ENCODE assay signal across 13 mouse cellular contexts in the genomic region with DNA sequence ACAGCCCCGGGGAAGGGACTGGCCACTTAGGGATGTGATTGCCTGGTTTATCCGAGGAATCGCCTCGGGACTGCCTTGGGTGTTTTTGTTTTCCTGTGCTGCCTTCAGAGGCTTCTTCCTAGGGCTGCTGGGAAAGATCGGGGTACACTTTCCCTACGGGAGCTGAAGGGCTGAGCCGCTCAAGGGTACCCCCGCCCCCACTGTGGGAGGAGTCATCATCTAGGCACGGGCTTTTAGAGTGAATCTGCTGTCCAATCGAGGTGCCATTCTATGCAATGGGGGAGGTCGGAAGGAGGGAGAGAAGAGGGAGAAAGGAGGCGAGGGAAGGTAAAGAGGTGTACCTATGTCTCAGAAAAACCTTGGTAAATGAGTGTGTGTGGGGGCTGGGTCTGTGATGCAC. TPM values are rescaled to one million over a fixed set of nuclear protein-coding genes. Genes with fewer than 3 reads are reported as not detected.
A peak's percentile ranks its signal among the peaks of the same experiment; 100 is the strongest.
DNase-seq lines count a peak whose midpoint lies in the region; ATAC-seq lines count a peak whose summit lies in the region.
"Had no signal": no experiment of that assay in that cellular context is flagged by ENCODE, and none has a peak within 500 bp of the region (broad histone marks: within the 10 kb centered on the region; RNA-seq: fewer than 3 reads in every experiment).

No protein-coding gene starts in this region.

- no peaks in the 10 kb centered on the region for H3K9me3 ChIP-seq in forebrain, embryonic 15.5 days
- no peaks in the 10 kb centered on the region for H3K9me3 ChIP-seq in midbrain, embryonic 10.5 days (replicated peaks)

- WGBS in forebrain, embryonic 15.5 days: under 1% methylated on average over 12 of the region's 12 CpGs
- 1% methylated on average over 12 of the region's 12 CpGs for WGBS in midbrain, embryonic 10.5 days

- H3K36me3 ChIP-seq in forebrain, embryonic 15.5 days: no peaks in the 10 kb centered on the region
- no peaks in the 10 kb centered on the region for H3K36me3 ChIP-seq in midbrain, embryonic 10.5 days

- peaks cover 31% of the 10 kb centered on the region for H3K4me1 ChIP-seq in forebrain, embryonic 15.5 days
- H3K4me1 ChIP-seq in midbrain, embryonic 10.5 days: peaks cover 38% of the 10 kb centered on the region

- H3K9ac ChIP-seq in forebrain, embryonic 15.5 days (replicated peaks): peak overlapping the region; percentile 70

- peak overlapping the region; percentile 45 for H3K4me2 ChIP-seq in forebrain, embryonic 15.5 days (replicated peaks)
- H3K4me2 ChIP-seq: liver, embryonic 11.5 days had no signal

- H3K4me3 ChIP-seq in forebrain, embryonic 15.5 days: peak overlapping the region; percentile 59
- H3K4me3 ChIP-seq in midbrain, embryonic 10.5 days: peak overlapping the region; percentile 40
- H3K4me3 ChIP-seq: layer of hippocampus, adult 2 months had no signal

- DNase-seq in right cerebral cortex, postnatal 10 days (ENCODE audit: low spot score in 2 of 2): peak; percentile 64 to 65
- DNase-seq in right cerebral cortex, postnatal 36 days (ENCODE audit: low spot score in 2 of 2): no peak
- peak; percentile 37 for DNase-seq in midbrain, embryonic 10.5 days (ENCODE audit: low spot score)
- no peak for DNase-seq in layer of hippocampus, postnatal 14 days (ENCODE audit: low spot score in 2 of 2)
- no peak for DNase-seq in ovary, postnatal 36 days (ENCODE audit: low spot score)
- DNase-seq in spleen, adult 18-20 months: no peak
- DNase-seq in heart, adult 9 months (ENCODE audit: low spot score in 2 of 2): no peak
- DNase-seq: adrenal gland, postnatal 10 days; heart, postnatal 10 days; thymus, adult 2 months had no signal

- H3K27me3 ChIP-seq in forebrain, embryonic 15.5 days: peaks cover 49% of the 10 kb centered on the region
- peaks cover 100% of the 10 kb centered on the region for H3K27me3 ChIP-seq in midbrain, embryonic 10.5 days (ENCODE audit: low read depth, poor library complexity, severe bottlenecking)

- peak; percentile 62 for ATAC-seq in forebrain, embryonic 15.5 days (replicated peaks)

- H3K27ac ChIP-seq in forebrain, embryonic 15.5 days (replicated peaks): peak overlapping the region; percentile 67
- no peak overlapping the region for H3K27ac ChIP-seq in midbrain, embryonic 10.5 days (replicated peaks)
- H3K27ac ChIP-seq: layer of hippocampus, adult 2 months had no signal

RNA-seq across cellular contexts. Expression of a gene that starts 5.7 kb away (rescaled TPM):
- polyA plus RNA-seq in forebrain, embryonic 15.5 days (2015; fragmentation: Nextera tagmentation; extraction: Ambion mirVana): 7.1 and 7.4 TPM in 2 replicates
- polyA plus RNA-seq in midbrain, embryonic 10.5 days (2016; fragmentation: Nextera tagmentation; extraction: Ambion mirVana): 0.25 and 0.68 TPM in 2 replicates
- 10 to 100 TPM; 76.0 to 76.9 TPM for total RNA-seq in layer of hippocampus, postnatal 14 days (2021)
- total RNA-seq: adrenal gland, postnatal 10 days; heart, postnatal 10 days had no signal

RNA-seq across cellular contexts. Expression of a gene that starts 8.4 kb away (rescaled TPM):
- 13.4 and 14.7 TPM in 2 replicates for polyA plus RNA-seq in forebrain, embryonic 15.5 days (2015; fragmentation: Nextera tagmentation; extraction: Ambion mirVana)
- polyA plus RNA-seq in midbrain, embryonic 10.5 days (2016; fragmentation: Nextera tagmentation; extraction: Ambion mirVana): 14.1 and 14.8 TPM in 2 replicates
- total RNA-seq in layer of hippocampus, postnatal 14 days (2021): 10 to 100 TPM; 10.2 to 10.9 TPM

RNA-seq across cellular contexts. Expression of a gene that starts 48.9 kb away (rescaled TPM):
- polyA plus RNA-seq in forebrain, embryonic 15.5 days (2015; fragmentation: Nextera tagmentation; extraction: Ambion mirVana): 22.1 and 24.4 TPM in 2 replicates
- polyA plus RNA-seq in midbrain, embryonic 10.5 days (2016; fragmentation: Nextera tagmentation; extraction: Ambion mirVana): 3.6 and 3.7 TPM in 2 replicates
- 10 to 100 TPM; 97.4 to 97.9 TPM for total RNA-seq in layer of hippocampus, postnatal 14 days (2021)

Comparison
In these comparisons a context has a peak if more than half of its experiments do, and no peak if none do; other contexts are left out.
1. DNase-seq: peak in right cerebral cortex, postnatal 10 days (2 of 2) and midbrain, embryonic 10.5 days (single experiment); none in right cerebral cortex, postnatal 36 days (0 of 2), layer of hippocampus, postnatal 14 days (0 of 2), ovary, postnatal 36 days (single experiment), spleen, adult 18-20 months (0 of 2) and heart, adult 9 months (0 of 2).